Mouse (Mus musculus) inflammation-experienced regulatory T-cells, adult 6 months (primary cell): Measurements from ENCODE around the gene Fam184a. TPM values are rescaled to one million over a fixed set of nuclear protein-coding genes. Genes with fewer than 3 reads are reported as not detected.

Experiments
- ATAC-seq: one replicate; pipeline ENCODE4 v1.8.0; 2017
- polyA plus RNA-seq, 3 experiments: library from polyadenylated mRNA; unstranded; fragments of 100-300 nt; shearing (Covaris generic); gene quantifications; one replicate each; pipeline ENCODE4 v1.2.1; 2017

Fam184a gene
- polyA plus RNA-seq, 3 experiments from 2014 or later = not detected

DNA sequence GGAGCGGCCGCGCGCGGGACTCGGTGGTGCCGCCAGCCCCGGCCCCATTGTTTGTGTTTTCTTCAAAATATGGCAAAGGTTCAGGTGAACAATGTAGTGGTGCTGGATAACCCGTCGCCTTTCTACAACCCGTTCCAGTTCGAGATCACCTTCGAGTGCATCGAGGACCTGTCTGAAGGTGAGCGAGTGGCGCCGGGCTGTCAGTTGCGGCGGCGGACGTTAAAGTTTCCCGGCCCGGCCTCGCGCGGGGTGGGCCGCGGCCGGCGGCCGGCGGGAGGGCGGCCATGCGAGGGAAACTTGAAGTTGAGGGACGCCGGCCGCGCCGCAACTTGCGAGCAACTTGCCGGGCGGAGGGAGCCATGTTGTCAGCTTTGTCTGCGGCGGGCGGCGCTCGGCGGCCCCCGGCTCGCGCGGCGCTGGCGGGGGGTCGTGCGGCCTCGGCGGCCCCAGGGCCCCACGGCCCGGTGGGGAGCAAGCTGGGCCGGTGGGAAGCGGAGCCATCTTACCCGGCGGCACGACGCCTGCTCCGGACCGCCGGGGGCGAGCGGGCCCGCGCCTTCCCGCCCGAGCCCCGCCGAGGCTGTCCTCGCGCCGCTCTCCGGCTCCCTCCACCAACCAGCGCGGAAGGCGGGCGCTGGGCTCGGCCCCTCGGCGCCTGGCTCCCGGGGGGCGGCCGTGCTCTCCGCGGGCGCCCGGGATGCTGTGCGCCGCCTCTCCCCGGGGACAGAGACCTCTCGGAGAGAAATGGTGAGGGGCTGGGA lies 153.6 kb downstream of the Fam184a start:
- ATAC-seq = peak; percentile 6

DNA sequence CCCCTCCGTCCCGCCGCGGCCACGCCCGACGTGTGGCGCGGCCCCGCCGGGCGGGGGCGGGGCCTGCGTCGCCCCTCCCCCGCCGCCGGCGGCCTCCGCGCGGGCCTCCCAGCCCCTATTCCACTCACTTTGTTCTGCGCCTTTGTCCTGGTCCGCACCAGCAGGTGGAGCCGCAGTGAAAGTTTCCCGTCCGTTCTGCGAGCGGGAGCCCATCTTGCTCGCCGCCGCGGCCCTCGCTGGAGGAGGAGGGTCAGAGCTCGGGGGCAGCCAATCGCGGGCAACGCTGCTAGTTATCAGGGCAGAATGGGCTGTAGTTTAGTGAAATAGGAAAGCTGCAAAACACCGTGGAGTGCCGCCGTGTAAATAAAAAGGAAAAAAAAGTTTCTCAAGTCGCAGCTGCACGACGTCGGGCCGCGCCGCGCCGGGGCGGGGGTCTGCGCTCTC lies 154.2 kb downstream of the Fam184a start, which contains the start of gene Asf1a:
Gene Asf1a, plus strand, starts transcription at position 81 of the 444 bp plus-strand sequence.
- ATAC-seq = peak; percentile 87

DNA sequence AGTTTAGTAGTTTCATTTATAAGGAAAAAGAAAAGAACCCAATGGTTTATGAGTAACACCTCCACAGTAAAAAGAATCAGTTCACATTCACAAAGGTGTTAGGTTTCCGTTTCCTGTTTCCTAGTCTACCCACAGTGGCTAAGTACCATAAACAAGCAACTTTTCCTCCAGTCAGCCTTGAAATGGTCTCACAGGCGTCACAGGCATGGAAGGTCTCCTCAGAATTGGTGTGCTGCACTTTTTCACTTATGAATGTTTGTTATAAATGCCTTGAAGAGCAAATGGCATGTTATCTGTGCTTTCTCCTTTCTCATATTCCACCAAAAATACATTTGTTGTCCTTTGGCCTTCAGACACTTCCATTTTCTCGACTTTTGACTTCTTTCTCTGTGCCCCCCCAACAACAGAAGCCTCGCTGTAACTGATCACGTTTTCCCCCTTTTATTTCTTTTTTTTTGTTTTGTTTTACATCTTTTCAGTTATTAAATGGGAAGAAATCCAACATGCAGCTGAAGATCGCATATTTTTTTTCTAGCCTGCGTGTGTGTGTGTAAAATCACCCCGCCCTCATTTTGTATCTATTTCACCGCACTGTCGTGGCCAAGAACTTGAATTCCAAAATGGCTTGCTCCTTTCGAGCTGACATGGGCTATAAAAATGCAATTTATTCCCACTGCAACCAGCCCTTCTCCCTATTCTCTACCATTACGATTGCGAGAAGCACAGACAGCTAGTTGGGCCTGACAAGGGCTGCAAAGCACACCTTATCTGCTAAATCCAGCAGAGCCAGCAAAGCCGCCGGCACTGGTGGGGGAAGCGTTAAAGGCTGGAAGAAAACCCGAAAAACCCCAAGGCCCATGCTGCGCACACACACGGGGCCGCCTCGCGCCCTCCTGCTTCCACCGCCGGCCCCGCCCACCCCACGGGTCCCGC lies 154.9 kb downstream of the Fam184a start:
- peak; percentile 56 for ATAC-seq

DNA sequence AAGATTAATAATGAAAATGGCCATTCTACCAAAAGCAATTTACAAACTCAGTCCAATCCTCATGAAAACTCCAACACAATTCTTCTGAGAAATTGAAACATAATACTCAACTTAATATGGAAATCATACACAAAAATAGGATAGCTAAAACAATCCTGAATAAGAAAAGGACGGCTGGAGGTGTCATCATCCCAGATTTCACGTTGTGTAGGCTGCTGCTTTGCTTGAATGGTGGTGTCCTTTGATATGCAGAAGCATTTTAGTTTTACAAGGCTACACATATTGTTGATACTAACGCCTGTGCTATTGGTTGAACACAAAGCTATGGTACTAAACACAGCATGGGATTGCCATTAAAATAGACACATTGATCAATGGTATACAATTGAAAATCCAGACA lies 165.1 kb downstream of the Fam184a start:
- no peak for ATAC-seq

Other genes starting within 250 kb of the Fam184a start
- 10 to 100 TPM in 1 of 3 experiments, 1 to 10 TPM in 2; 6.5 to 12.8 (median 8.3) TPM for gene Asf1a, start 154.4 kb downstream of the Fam184a start, polyA plus RNA-seq
- gene Mcm9, start 120.7 kb downstream of the Fam184a start, polyA plus RNA-seq = 1 to 10 TPM; 2.4 to 5.9 (median 4.7) TPM